Mouse (Mus musculus): ENCODE measurements at regions not wholly inside any gene's neighbourhood (a gene's known extent, or its start where the extent isn't known, plus 50 kb on each side); places are given as distances from the start of the nearest gene placed in this dataset.

DNA sequence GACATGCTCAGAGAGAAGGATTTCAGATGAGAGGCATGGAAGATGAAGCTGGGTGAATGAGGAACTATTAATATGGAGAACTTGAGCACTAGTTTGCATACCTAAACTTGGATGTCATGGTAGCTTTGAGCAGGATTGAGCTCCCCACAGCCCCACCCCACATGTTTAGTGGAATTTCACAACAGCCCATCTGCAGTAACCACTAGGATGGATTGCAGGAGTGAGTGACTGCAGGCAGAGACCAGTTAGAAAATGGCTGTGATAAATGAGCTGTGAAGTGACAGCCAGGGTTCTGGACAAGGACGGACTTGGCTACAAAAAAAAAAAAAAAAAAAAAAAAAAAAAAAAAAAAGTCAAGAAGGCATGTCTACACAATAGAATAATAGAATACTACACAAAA lies 173.9 kb upstream of the Rbms1 start:
- TF ChIP-seq POLR2A (IDR thresholded peaks at IDR 0.05; ENCODE audit: insufficient read depth, low read depth, low read length) (no peak), CTCF (IDR thresholded peaks at IDR 0.05) (no peak), EP300 (IDR thresholded peaks at IDR 0.05; ENCODE audit: insufficient read depth, low read depth, low read length) (no peak)

All from heart, adult 2 months (tissue).